8 mouse cellular contexts compared by ENCODE assay signal in genomic region chr2:12060034-12060723, GRCm38 (mm10).
DNase-seq lines count a peak whose midpoint lies in the region; ATAC-seq and TF ChIP-seq lines count a peak whose summit lies in the region.

No protein-coding gene starts in this region.

- H3K9me3 ChIP-seq in heart, embryonic 13.5 days, result no peaks in the 10 kb centered on the region
- H3K9me3 ChIP-seq in kidney, embryonic 16.5 days (ENCODE audit: low read length), result no peaks in the 10 kb centered on the region

- no peak overlapping the region for H3K4me3 ChIP-seq in heart, embryonic 13.5 days
- no peak overlapping the region for H3K4me3 ChIP-seq in kidney, embryonic 16.5 days (ENCODE audit: low read length)
- no peak overlapping the region for H3K4me3 ChIP-seq in layer of hippocampus, adult 2 months

- H3K27ac ChIP-seq in heart, embryonic 13.5 days (replicated peaks), result peak overlapping the region; percentile 72
- H3K27ac ChIP-seq in kidney, embryonic 16.5 days (ENCODE audit: low read length), result peak overlapping the region; percentile 67
- H3K27ac ChIP-seq in layer of hippocampus, adult 2 months, result no peak overlapping the region

- peak; percentile 65; the same call in 1 of the 2 replicates for ATAC-seq in heart, embryonic 13.5 days (ENCODE audit: extremely low read depth, insufficient number of reproducible peaks, low FRiP score, low TSS enrichment)
- ATAC-seq in kidney, embryonic 16.5 days (ENCODE audit: low FRiP score, low TSS enrichment), result peak; percentile 98

- H3K4me2 ChIP-seq in heart, embryonic 13.5 days, result no peak overlapping the region
- H3K4me2 ChIP-seq in kidney, embryonic 16.5 days (replicated peaks; ENCODE audit: low read depth, low read length), result no peak overlapping the region

- no peaks in the 10 kb centered on the region for H3K36me3 ChIP-seq in heart, embryonic 13.5 days
- H3K36me3 ChIP-seq in kidney, embryonic 16.5 days (ENCODE audit: insufficient read depth, low read length), result no peaks in the 10 kb centered on the region

- DNase-seq in adrenal gland, postnatal 10 days, result peak; percentile 8
- DNase-seq in adrenal gland, postnatal 25 days, result no peak
- DNase-seq in lung, postnatal 25 days (ENCODE audit: low spot score), result peak; percentile 51
- no peak for DNase-seq in layer of hippocampus, adult 2 months (ENCODE audit: low spot score in 2 of 2)
- no peak for DNase-seq in cerebellum, adult 8-10 months
- no peak for DNase-seq in thymus, postnatal 0 days (ENCODE audit: low spot score)

- no peak overlapping the region for H3K9ac ChIP-seq in heart, embryonic 13.5 days
- no peak overlapping the region for H3K9ac ChIP-seq in kidney, embryonic 16.5 days (replicated peaks; ENCODE audit: low read length)

- TF ChIP-seq CTCF in layer of hippocampus, adult 2 months (conservative IDR thresholded peaks at IDR 0.05), result no peak

- WGBS in heart, embryonic 13.5 days, result 33% methylated on average over 5 of the region's 5 CpGs
- whole genome bisulfite sequencing in kidney, embryonic 16.5 days, result 23% methylated on average over 5 of the region's 5 CpGs

- no peaks in the 10 kb centered on the region for H3K27me3 ChIP-seq in heart, embryonic 13.5 days (replicated peaks)
- no peaks in the 10 kb centered on the region for H3K27me3 ChIP-seq in kidney, embryonic 16.5 days (ENCODE audit: insufficient read depth, low read length)

- H3K4me1 ChIP-seq in heart, embryonic 13.5 days, result peaks cover 13% of the 10 kb centered on the region
- H3K4me1 ChIP-seq in kidney, embryonic 16.5 days (ENCODE audit: insufficient read depth, low read length), result peaks cover 4% of the 10 kb centered on the region

Comparison
In these comparisons a context has a peak if more than half of its experiments do, and no peak if none do; other contexts are left out.
1. DNase-seq: peak in adrenal gland, postnatal 10 days (single experiment) and lung, postnatal 25 days (single experiment); none in adrenal gland, postnatal 25 days (single experiment), layer of hippocampus, adult 2 months (0 of 2), cerebellum, adult 8-10 months (single experiment) and thymus, postnatal 0 days (single experiment).